Mouse (Mus musculus) layer of hippocampus, adult 11-12 months (tissue): Measurements from ENCODE around the gene Gm8720.
"Not testable (repeated sequence)": the region's sequence is repeated elsewhere in the genome, so short reads cannot be mapped to it uniquely, and the experiment has no call there.

Experiments used
- DNase-seq: peaks from one replicate; pipeline ENCODE4 v3.0.0; 2022; ENCODE audit warnings: low spot score

Gene Gm8720

DNA sequence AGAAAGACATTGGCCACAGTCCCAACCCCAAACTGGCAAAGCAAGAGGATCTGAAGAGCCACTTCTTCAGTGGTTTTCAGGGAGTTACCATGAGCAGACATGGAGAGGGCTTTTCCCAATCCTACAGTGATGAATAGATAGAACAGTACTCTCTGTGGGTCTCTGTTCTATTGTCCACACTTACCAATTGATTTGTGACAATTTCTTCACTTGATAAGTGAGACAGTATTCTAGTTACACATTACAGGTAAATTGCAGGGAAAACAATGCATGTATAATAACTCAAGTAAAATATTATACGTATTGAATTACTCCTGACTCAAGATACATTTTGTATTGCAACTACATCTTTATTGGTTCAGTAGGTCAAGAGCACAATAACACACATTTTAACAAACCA, at the start of gene Gm8720:
Gene Gm8720, minus strand, starts transcription at position 101 of the 400 bp plus-strand sequence.
- not testable (repeated sequence) for DNase-seq

DNA sequence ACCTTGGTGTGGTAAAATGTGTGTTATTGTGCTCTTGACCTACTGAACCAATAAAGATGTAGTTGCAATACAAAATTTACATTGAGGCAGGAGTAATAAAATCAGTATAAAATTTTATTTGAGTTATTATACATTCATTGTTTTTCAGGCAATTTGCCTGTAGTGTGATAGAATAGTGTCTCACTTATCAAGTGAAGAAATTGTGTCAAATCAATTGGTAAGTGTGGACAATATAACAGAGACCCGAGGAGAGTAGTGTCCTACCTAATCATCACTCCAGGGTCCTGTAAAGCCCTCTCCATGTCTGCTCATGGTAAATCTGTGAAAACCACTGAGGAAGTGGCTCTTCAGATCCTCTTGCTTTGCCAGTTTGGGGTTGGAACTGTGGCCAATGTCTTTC, 12.0 kb downstream of the Gm8720 start, which contains the start of gene Vmn1r163:
Gene Vmn1r163, plus strand, starts transcription at position 301 of the 400 bp plus-strand sequence.
- not testable (repeated sequence) for DNase-seq

DNA sequence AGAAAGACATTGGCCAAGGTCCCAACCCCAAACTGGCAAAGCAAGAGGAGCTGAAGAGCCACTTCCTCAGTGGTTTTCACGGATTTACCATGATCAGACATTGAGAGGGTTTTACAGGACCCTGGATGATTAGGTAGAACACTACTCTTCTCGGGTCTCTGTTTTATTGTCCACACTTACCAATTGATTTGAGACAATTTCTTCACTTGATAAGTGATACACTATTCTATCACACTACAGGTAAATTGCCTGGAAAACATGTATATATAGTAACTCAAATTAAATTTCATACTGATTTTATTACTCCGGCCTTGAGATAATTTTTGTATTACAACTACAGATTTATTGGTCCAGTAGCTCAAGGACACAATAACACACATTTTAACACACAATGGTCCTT, 47.4 kb downstream of the Gm8720 start, which contains the start of gene Gm4216:
Gene Gm4216, minus strand, starts transcription at position 101 of the 400 bp plus-strand sequence.
- DNase-seq: not testable (repeated sequence)
